Mouse (Mus musculus) T-helper 1 cell (primary cell): ENCODE results near the gene Acoxl.
"Not testable (repeated sequence)": the region's sequence is repeated elsewhere in the genome, so short reads cannot be mapped to it uniquely, and the experiment has no call there.

ENCODE experiments used
- in situ Hi-C: fragments of 300-600 bp; cut with MboI, MseI; formaldehyde crosslinking; loops from one replicate; pipeline ENCODE4 v1.15.1; 2025; ENCODE audit warnings: high pct_unique_total_duplicates

The Acoxl gene

DNA sequence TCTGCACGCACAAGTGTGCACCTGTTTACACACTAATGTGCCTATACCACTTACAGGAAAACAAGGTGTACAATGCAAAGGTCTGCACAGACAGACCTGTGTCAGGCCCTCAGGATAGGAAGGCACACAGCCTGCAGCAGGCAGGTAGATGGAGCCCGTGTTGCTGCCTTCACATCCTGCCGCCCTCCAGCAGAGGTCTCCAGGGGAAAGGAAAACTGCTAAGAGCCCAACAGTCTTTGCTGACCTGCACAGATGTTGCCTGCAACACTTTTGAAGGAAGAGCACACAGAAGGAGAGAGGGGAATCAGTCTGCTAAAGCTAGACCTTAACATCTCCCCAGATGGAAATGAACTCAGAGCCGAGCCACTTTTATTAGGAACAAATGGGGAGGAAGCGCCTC, 240.2 kb downstream of the Acoxl start:
- in situ Hi-C loops: loop anchor here (5.0 kb wide), 1 partner anchor 43 kb away; no protein-coding TSS in a partner anchor

DNA sequence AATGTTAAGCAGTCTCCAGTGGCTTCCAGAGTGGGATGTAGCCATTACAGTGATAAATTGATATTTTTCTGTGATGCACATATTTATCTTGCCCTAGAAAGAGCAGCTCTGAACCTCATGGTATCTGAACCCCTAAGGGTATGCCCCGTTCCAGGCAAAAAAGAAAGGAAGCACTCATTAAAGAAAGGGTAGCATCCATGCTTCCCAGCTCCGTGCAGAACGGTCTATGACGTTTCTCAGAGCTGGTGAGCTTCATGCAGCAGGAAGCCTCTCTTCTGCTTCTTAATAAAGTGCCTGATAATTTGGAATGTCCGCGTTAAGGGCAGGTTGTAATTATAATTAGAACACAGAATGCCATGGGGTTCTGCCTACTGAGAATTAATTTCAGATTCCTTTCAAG, 240.6 kb downstream of the Acoxl start:
- in situ Hi-C loops: loop anchor here (5.0 kb wide), 1 partner anchor 43 kb away; no protein-coding TSS in a partner anchor

DNA sequence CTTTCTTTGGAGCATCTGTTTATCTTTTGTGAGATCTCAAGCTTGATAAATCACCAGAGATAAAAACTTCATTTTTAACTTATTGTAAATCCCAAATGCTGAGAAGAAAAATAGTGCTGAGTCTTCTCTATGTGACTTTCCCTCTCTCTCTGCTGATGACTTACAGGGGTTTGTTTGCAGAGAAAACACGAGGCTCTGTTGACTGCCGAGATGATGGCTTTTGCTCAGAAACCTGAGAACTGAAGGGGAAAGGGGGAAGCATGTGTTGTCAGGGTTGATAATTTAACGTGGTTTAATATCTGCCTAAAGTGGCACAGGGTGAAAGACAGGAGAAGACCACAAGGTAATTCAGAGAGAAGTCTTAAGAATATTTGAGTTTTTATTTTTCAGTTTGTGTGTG, 245.2 kb downstream of the Acoxl start:
- in situ Hi-C loops: no loop called here

DNA sequence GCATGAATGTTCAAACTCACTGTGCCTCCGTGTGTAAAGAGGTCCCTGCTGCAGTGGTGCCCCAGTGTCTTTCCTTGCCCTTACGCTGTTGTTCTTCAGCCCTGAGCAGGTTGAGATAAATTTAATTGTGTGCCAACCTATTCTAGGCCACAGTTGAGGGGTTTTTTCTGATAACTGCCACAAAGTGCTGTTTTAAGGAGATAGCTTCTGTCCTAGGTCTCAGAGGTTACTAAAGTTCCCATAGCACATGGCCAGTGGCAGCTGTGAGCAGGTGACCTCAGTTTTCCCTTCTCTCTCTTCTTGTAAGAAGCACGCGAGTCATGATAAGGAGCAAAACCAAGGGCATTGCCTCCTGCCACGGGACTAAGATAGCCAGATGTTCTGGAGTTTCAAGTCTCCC, 245.9 kb downstream of the Acoxl start:
- in situ Hi-C loops: no loop called here

DNA sequence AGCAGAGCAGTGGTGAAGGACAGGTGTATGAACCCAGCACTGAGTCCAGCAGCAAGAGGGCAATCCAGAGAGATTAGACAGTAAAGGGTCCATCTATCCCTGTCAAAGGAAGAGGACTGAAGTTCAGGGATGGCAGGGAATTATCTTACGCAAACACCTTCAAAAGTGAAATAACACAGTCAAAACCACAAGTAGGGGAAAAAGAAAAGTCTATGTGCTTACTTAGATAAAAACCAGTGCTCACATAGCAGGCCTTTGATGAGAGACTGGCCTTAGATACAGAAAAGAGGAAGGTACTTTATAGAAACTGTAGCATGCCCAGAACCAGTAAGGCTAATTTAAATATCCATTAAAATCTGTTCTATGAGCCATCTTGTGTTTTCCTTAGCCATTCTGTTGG, 246.8 kb downstream of the Acoxl start:
- in situ Hi-C loops: no loop called here

DNA sequence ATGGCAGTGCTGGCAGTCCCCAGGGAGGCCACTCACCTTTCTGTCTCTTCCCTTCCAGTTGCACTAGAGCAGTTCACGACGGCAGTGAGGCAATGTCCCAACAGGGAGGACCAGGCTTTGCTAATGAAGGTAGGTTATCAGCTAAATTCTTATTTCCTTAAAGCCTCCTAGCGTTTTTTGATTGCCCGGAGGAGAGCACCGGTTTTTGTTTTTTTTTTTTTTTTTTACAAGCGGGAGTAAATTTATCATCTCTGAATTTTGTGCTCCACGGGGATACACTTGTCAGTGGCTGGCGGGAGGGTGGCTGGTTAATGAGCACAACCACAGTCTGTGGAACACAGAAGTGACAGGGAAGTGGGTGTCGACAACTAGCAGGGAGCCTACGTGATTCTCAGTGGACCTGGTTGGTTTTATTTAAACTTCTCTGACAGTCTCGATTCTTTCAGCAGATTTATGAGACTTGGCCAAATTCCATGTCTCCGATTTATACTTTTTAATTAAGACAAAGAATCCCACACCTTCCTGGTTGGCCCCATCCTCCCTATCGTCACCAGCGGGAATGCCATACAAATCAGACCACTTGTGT, 247.7 kb downstream of the Acoxl start:
- in situ Hi-C loops: no loop called here

DNA sequence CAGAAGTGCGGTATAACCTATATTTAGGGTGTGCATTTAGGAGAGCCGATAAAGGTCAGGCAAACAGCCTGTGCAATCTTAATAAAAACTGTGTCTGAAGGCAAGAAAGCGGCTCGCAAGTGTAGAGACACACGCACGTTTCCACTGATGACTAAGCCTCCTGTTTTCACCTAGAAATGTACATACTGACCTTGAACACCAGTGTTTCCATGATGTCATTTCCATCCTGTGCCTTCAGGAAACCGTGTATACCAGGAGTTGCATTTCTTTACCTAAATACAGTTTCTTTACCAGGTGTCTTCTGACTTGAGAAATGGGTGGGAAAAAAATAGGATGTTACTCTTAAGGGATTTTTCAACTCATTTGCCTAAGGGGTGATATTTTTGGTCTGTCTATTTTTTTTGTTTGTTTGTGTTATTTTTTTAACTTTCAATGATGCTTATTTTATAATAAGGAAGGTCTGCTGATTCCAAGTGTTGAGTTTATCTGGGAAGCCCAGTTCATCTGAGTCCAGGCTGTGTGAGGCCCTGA, 248.4 kb downstream of the Acoxl start:
- in situ Hi-C loops: no loop called here

DNA sequence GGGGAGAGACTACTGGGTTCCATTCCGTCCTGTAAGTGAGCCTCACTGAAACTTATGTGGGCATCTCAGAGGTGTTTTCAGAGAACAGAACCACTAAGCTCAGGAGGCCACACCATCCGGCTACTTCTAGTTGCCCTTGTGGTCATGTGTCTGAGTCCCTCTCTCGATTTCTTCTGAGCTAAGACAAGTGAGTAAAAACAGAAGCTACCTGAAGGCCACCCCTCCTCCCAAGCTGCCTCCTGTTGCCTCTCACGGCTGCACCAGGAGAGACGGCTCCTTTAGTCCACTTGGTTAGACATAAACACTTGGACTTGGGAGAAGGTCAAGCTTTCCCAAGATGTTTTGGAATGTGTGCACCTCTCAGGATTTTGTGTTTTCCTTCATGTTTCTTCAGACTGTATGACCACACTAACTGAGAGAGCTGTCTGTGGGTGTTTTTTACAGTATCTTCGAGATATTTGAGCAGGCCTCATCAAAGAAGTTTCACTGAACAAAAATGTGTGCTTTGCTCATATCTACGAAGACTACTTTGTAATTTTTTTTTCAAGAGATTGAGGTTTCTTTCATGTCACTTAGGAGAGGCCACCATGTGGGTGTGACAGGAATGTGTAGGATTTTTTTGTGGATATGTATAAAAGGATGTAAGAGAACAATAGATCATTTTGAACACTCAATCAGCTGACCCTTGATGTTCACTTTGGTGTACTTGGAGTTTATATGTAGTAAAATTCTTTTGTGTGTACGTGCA, 249.3 kb downstream of the Acoxl start:
- in situ Hi-C loops: no loop called here

DNA sequence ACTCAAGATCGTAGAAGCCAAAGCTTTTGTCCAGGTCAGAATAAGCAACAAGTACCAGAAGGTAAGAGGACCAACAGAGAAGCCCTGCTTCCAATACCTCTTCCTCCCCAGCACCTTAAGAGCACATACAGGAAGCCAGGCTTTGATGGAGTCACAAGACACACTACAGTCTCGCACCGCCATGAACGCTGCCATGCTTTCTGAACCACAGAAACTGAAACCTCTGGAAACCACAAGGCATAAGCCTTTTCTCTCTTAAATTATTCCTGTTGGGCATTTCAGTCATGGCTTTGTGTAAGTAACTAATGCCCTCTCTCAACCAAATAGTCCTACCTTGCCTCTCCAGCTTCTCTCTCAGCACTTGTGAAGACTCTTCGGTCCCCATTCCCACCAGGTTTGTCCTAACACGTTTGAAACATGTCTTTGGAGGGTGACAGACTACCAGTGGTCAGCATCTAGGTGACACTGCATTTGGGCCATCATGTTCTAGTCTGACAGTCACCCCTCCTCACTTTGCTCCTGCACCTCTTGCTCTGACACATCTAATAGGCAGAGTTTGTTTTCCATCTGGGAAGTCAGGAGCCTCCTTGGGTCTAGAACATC, 251.7 kb downstream of the Acoxl start:
- in situ Hi-C loops: no loop called here

DNA sequence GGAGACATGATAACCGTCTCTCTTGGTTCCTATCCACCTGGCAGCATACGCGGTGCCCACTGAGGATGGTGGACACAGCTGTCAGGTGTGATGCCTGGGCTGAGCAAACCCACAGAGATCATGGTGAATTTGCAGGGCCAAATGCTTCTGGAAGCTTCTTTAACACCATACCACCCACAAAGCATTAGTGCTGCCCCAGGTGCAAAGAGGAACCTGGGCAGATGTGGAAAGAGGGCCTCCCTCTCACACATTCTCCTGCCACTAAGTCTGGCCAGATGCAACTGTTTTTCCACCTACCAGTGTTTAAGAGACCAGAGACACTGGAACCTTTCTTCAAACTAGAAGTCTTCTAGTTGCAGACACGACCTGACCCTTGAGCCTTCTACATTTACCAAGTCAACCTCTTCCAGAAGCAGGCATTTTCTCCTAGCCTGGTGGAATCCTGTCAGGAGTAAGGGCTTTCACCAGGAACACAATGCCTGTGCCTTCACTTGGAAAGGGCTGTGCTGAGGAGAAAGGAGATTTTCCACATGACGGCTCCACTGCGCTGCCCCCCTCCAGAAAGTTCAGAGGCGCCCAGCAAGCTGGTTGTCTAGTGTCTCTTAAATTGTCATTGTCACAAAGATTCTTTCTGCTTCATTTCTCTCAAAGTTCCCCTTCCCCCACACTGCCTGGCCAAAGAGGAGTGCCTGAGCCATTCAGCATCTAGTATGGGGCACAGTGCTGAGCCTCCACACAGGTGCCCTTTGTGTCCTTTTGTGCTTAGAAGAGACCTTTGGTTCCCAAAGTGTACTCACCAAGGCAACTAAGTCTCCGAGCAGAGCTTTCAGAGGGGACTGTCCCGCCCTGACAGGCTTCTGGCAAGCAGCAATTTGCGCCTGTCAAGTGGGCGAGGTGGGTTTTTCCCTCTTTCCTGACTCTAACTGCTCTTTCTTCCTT, 253.0 kb downstream of the Acoxl start:
- in situ Hi-C loops: no loop called here

DNA sequence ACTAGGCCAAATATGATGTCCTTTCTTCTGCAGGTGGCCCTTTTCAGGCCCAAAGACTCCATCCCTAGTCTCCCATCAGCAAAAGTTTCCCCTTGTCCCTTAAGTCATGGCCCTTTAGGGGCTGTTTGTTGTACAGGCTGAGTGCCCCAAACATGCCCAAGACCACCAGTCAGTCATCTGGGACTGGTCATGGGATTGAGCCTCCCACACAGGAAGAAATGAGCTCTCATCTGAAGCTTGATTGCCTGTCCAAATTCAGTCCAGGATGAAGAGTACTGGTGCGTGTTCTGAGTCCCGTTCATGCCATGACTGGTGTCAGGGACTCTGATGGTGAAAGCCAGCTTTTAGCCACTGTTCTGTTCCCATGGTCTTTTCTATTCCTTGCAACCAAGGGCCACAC, 253.8 kb downstream of the Acoxl start:
- in situ Hi-C loops: no loop called here

DNA sequence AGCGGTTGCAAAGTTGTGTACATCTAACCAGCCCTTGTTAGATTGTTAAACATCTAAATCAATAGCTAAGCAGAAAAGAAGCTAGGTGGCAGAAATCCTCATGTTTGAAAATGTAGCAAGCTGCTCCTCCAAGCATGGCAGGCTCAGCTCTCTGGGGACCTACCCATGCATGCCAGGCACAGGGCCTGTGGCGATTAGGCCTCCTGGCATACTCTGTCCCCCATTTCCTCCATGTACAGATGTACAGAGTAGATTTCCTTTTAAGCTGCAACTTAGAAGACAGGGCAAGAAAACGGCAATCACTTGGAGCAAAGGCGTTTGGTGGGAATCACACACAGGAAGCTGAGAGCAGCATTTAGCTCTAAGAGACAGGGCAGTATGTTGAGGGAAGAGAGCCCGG, 255.5 kb downstream of the Acoxl start:
- in situ Hi-C loops: no loop called here

DNA sequence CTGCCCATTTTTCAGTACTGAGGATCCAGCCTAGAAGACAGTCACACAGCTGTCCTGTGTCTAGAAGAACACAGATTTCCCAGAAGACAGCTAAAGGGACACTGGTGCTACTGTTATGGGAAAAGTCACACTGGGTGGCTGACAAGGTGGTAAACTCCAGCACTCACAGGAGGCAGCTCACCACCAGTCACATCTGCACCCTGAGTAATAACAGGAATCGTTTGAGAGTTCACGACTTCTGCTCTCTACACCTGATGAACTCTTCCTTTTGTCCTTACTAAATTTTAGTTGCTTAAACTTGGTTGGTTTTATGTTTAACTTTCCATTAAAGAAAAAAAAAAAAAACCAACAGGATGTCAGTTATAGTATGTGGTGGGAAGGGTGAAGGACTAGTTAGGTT, 255.9 kb downstream of the Acoxl start:
- in situ Hi-C loops: no loop called here

DNA sequence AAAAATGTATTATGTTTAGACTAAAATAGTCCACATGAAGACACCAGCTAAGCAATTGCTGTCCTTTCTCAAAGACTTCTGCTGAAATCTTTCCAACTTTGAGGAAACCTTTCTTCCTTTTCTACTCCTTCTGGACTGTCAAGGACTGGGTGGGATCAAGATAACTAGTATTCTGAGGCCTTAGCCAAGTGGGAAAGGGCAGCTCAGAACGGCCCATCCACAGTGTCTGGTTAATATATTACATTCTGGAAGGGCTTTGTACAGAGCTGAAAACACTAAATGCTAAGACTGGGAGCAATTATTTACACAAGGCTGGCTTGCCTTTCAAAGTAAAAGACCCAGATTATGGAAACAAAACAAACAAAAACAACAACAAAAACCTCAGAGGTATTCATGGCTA, 256.6 kb downstream of the Acoxl start:
- in situ Hi-C loops: no loop called here

DNA sequence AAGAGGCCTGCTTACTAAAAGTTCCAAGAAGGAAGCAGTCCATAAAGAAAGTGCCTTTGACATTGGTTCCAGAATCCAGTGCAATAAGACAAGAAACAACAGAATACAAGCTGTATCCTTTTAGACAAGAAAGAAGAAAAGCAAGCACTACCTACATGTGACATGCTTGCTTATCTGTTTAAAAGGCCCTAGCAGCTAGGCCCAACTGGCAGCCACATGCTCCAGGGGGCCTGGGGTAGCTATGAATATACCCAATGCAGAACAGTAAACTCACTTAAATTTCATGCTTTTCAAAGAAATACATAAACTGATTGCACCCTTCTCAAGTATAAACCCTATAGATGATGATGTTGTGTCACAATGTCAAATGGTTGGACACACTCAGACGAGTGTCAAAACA, 257.4 kb downstream of the Acoxl start:
- in situ Hi-C loops: no loop called here

DNA sequence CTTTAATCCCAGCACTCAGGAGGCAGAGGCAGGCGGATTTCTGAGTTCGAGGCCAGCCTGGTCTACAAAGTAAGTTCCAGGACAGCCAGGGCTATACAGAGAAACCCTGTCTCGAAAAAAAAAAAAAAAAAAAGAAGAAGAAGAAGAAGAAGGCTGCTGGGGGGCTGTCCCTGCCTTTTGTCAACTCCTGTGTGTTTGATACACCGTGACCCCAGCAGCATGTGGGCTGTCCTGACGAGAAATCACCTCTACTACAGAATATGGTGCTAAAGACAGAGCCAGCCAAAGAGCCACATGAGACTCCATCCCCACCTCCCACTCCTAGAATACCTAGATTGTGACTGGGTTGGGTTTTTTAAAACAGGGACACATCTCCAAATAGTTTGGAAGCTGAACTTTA, 259.4 kb downstream of the Acoxl start:
- in situ Hi-C loops: not testable (repeated sequence)

DNA sequence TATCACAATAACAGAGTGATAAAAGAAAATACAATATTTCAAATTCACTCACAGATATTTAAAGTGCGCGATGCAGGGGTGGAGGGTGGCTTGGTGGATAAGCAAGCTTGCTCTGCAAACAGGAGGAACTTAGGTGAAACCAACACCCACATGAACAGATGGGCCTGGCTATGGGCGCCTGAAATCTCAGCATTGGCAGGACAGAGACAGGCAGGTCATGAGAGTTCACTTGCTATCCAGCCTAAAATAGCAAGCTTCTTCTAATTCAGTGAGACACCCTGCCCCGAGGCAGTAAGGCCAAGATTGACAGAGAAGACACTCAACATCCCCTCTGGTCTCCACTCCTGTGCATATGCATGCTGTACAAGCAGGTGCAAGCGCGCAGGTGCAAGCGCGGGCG, 263.4 kb downstream of the Acoxl start:
- in situ Hi-C loops: no loop called here

DNA sequence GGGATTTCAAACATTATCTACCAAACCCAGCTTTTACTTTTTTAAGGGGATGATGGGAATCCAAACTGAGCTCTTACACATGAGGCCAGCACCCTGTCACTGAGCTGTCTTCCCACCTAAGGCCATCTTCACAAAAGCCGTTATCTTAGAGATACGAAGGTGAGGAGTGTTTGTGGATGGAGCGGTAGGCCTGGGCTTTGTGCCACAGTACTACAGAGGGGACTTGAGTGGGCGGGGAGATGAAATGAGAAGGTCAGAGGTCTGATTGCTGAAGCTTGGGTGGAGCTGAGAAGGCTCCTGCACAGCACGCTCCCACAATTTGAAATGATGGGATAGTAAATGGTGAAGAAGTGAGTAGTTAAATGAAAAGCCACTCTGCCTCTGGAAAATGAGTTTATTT, 266.1 kb downstream of the Acoxl start:
- in situ Hi-C loops: no loop called here

DNA sequence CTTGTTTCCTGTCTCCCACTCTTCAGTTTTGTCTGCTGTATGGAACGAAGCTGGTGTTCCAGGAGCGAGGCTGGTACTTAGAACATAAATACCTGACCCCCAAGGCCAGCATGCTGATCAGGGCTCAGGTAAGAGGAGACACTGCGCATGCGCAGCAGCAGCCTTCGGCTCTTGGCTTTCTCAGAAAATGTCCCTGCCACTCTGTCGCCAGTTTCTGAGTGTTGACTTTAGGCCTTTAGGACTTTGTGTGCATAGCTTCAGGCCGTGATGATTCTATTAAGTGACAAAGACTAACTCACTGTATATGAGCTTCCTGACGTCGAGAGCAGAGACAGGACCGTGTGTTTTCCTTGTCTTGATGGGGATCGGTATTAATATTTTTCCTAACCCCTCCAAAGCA, 267.0 kb downstream of the Acoxl start:
- in situ Hi-C loops: no loop called here

DNA sequence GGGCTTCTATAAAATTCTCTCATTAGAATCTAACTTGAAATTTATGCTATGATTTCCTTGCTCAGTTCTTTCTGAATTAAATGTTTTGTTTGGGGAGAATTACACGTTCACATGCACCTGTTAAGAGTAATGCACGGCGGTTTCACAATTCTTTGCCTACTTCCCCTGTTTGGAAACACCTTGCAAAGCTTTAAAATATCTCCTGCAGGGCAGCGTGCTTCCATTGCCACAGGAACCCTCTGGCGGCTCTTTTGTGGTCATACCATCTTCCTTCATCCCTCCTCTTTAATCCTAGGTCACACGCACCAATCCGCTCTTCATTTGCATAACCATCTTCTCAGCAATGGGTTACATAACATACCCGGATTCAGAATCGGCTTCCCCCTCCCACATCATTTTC, 272.9 kb downstream of the Acoxl start:
- in situ Hi-C loops: no loop called here

DNA sequence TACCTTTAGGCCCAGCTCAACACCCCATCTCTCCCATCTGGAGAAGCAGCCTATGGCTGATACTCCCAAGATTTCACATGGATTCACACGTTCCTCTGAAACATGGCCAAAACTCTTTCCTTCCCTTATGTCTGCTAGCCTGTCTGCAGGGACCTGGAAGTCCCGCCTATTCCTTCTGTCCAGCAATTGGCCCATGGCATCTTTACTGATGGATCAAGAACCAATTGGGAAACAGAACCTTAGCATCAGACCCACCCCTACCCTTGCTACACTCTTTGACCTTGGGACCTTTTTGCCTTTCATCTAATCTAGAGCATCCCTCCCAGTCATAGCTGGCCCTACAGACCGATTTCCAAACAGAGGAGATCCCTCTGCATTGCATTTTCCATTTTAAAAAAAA, 275.9 kb downstream of the Acoxl start:
- in situ Hi-C loops: no loop called here

DNA sequence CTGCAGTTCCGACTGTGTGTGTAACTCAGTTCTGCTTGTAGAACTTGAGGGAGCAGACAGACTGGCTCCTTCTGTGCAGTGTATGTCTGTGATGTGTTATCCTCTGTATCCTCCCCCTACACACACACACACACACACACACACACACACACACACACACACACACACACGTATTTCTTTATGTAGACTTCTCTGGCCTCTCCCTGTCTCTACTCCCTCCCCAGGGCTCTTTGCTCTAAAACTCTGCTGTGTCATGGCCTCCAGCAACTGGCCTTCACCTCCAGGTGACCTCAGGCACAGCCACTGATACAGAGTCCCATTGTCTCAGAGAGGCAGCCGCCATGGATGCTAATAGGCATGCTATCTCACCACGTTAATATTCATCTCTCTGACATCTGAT, 276.9 kb downstream of the Acoxl start:
- in situ Hi-C loops: no loop called here
